Mouse (Mus musculus): ENCODE data around the gene Olfr360.

- TF ChIP-seq CTCF (conservative IDR thresholded peaks at IDR 0.05; ENCODE audit: insufficient read depth, insufficient read length, low read depth, low read length): no peak
- TF ChIP-seq POLR2A (IDR thresholded peaks at IDR 0.05; ENCODE audit: low read depth, low read length): no peak
Observed at GRCm38 (mm10) chr2:37065446-37065845, at the start of gene Olfr360.
